Mouse (Mus musculus) embryonic fibroblast, embryonic 13.5 days (primary cell): ENCODE measurements around the gene Orc5. TPM values are rescaled to one million over a fixed set of nuclear protein-coding genes. Genes with fewer than 3 reads are reported as not detected.
"Not testable (repeated sequence)": the region's sequence is repeated elsewhere in the genome, so short reads cannot be mapped to it uniquely, and the experiment has no call there.

ENCODE experiments used
- H3K27ac ChIP-seq: 2 replicates; pipeline ENCODE4 v1.5.1; 2012; ENCODE audit warnings: low read length, control low read depth, inconsistent platforms; ENCODE audit not compliant: insufficient read depth
- H3K4me1 ChIP-seq: 2 replicates; pipeline ENCODE4 v1.6.1; 2011; ENCODE audit warnings: low read length; ENCODE audit not compliant: control insufficient read depth, insufficient read depth
- H3K4me3 ChIP-seq: 2 replicates; pipeline ENCODE4 v1.5.1; 2011; ENCODE audit warnings: mild to moderate bottlenecking, control low read depth, low read length; ENCODE audit not compliant: insufficient read depth
- CTCF ChIP-seq: IDR thresholded peaks from 2 replicates; pipeline ENCODE4 v1.5.1; 2011; ENCODE audit warnings: mild to moderate bottlenecking, control low read depth, low read length, moderate library complexity, borderline replicate concordance; ENCODE audit not compliant: insufficient read depth
- POLR2A ChIP-seq: IDR thresholded peaks from 2 replicates; pipeline ENCODE4 v1.6.1; 2011; ENCODE audit warnings: low read depth, mild to moderate bottlenecking, control low read depth, low read length, moderate library complexity
- polyA plus RNA-seq: library from polyadenylated mRNA; stranded (reverse); fragments of >200 nt; gene quantifications from 2 replicates; pipeline ENCODE4 v1.2.4, GENCODE M21; 2011; ENCODE audit warnings: low read depth; ENCODE audit not compliant: missing spikeins, insufficient read length

Orc5 gene
- polyA plus RNA-seq, 1 experiment, result 27.9 TPM

GRCm38 (mm10) chr5:22542676-22543075, 7.6 kb downstream of the Orc5 start:
- no peak overlapping the region for H3K4me3 ChIP-seq
- no peak overlapping the region for H3K27ac ChIP-seq
- TF ChIP-seq CTCF (no peak), POLR2A (no peak)
- no peaks in the 10 kb centered on the region for H3K4me1 ChIP-seq

GRCm38 (mm10) chr5:22538996-22539600, 11.1 kb downstream of the Orc5 start:
- no peak overlapping the region for H3K4me3 ChIP-seq
- no peaks in the 10 kb centered on the region for H3K4me1 ChIP-seq
- no peak overlapping the region for H3K27ac ChIP-seq
- no peak for TF ChIP-seq CTCF
- no peak for TF ChIP-seq POLR2A

- Histone ChIP-seq H3K27ac (no peak overlapping the region), H3K4me1 (no peaks in the 10 kb centered on the region)
- no peak for TF ChIP-seq POLR2A
- no peak for TF ChIP-seq CTCF
Measured at GRCm38 (mm10) chr5:22536695-22537094, 13.5 kb downstream of the Orc5 start.

GRCm38 (mm10) chr5:22532571-22532970, 17.7 kb downstream of the Orc5 start:
- H3K4me1 ChIP-seq, result no peaks in the 10 kb centered on the region
- no peak overlapping the region for H3K27ac ChIP-seq
- TF ChIP-seq CTCF (no peak), POLR2A (no peak)
- H3K4me3 ChIP-seq, result no peak overlapping the region

More at GRCm38 (mm10) chr5:22536695-22537094, 13.5 kb downstream of the Orc5 start:
- H3K4me3 ChIP-seq, result no peak overlapping the region

- TF ChIP-seq CTCF (no peak), POLR2A (no peak)
- Histone ChIP-seq H3K4me1 (no peaks in the 10 kb centered on the region), H3K27ac (no peak overlapping the region), H3K4me3 (no peak overlapping the region)
Measured at GRCm38 (mm10) chr5:22522612-22523011, 27.6 kb downstream of the Orc5 start.

GRCm38 (mm10) chr5:22519708-22520107, 30.5 kb downstream of the Orc5 start:
- H3K4me3 ChIP-seq, result no peak overlapping the region
- TF ChIP-seq POLR2A, result no peak
- TF ChIP-seq CTCF, result no peak
- H3K4me1 ChIP-seq, result no peaks in the 10 kb centered on the region
- no peak overlapping the region for H3K27ac ChIP-seq

- H3K4me1 ChIP-seq, H3K4me3 ChIP-seq, H3K27ac ChIP-seq: not testable (repeated sequence)
Measured at GRCm38 (mm10) chr5:22515745-22516144, 34.5 kb downstream of the Orc5 start.

- H3K27ac ChIP-seq, H3K4me3 ChIP-seq, H3K4me1 ChIP-seq: not testable (repeated sequence)
Measured at GRCm38 (mm10) chr5:22514231-22514630, 36.0 kb downstream of the Orc5 start.

GRCm38 (mm10) chr5:22512579-22512978, 37.6 kb downstream of the Orc5 start:
- not testable (repeated sequence) for H3K27ac ChIP-seq, H3K4me1 ChIP-seq, H3K4me3 ChIP-seq

- H3K4me3 ChIP-seq, result no peak overlapping the region
- no peak for TF ChIP-seq CTCF
- TF ChIP-seq POLR2A, result no peak
- no peaks in the 10 kb centered on the region for H3K4me1 ChIP-seq
- H3K27ac ChIP-seq, result no peak overlapping the region
Measured at GRCm38 (mm10) chr5:22511824-22512223, 38.4 kb downstream of the Orc5 start.

- Histone ChIP-seq H3K4me1 (no peaks in the 10 kb centered on the region), H3K4me3 (no peak overlapping the region), H3K27ac (no peak overlapping the region)
- TF ChIP-seq POLR2A, result no peak
- no peak for TF ChIP-seq CTCF
Measured at GRCm38 (mm10) chr5:22508560-22508959, 41.7 kb downstream of the Orc5 start.
